In the genomic region with DNA sequence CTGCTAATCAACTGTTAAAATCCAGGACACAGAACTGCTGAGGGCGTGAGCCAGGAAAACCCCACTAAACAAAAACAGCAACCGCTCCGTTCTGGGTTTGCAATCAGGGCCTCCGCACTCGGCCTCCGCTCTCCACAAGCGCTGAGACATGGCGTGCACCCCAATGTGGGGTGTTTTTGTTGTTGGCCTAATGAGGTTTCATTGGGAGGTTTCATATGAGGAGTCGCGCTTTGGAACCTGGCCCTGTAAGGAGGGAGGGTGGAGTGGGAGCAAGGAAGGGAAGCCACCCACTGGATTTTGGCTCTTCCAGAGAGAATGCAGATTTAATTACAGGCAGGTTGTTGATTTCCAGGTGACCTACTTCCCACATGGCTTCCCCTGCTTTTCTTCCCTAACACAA, we compare ENCODE assay signal across 19 mouse cellular contexts.
DNase-seq lines count a peak whose midpoint lies in the region; ATAC-seq lines count a peak whose summit lies in the region.
"Had no signal": no experiment of that assay in that cellular context is flagged by ENCODE, and none has a peak within 500 bp of the region (broad histone marks: within the 10 kb centered on the region; RNA-seq: fewer than 3 reads in every experiment).

No protein-coding gene starts in this region.

- no peaks in the 10 kb centered on the region for H3K27me3 ChIP-seq in hindbrain, embryonic 13.5 days
- H3K27me3 ChIP-seq in hindbrain, embryonic 11.5 days (ENCODE audit: control insufficient read depth, insufficient read depth, low read length): no peaks in the 10 kb centered on the region
- H3K27me3 ChIP-seq in kidney, embryonic 14.5 days (ENCODE audit: control insufficient read depth, insufficient read depth, low read length): peaks cover 24% of the 10 kb centered on the region
- H3K27me3 ChIP-seq in heart, embryonic 11.5 days (ENCODE audit: control insufficient read depth, insufficient read depth, low read length): peaks cover 29% of the 10 kb centered on the region

- no peak overlapping the region for H3K4me2 ChIP-seq in hindbrain, embryonic 13.5 days
- H3K4me2 ChIP-seq in hindbrain, embryonic 11.5 days (replicated peaks; ENCODE audit: low read depth, low read length): no peak overlapping the region
- H3K4me2 ChIP-seq in kidney, embryonic 14.5 days (replicated peaks; ENCODE audit: low read depth, low read length): no peak overlapping the region
- no peak overlapping the region for H3K4me2 ChIP-seq in heart, embryonic 11.5 days
- H3K4me2 ChIP-seq: forebrain, embryonic 13.5 days; heart, embryonic 13.5 days; lung, embryonic 15.5 days had no signal

- no peaks in the 10 kb centered on the region for H3K36me3 ChIP-seq in hindbrain, embryonic 13.5 days
- no peaks in the 10 kb centered on the region for H3K36me3 ChIP-seq in hindbrain, embryonic 11.5 days (ENCODE audit: control insufficient read depth, insufficient read depth, low read length)
- no peaks in the 10 kb centered on the region for H3K36me3 ChIP-seq in kidney, embryonic 14.5 days (ENCODE audit: control insufficient read depth, insufficient read depth, low read length)
- H3K36me3 ChIP-seq in heart, embryonic 11.5 days (ENCODE audit: control insufficient read depth, insufficient read depth, low read length): no peaks in the 10 kb centered on the region
- H3K36me3 ChIP-seq: G1E; heart, embryonic 13.5 days; lung, embryonic 15.5 days had no signal

- H3K9ac ChIP-seq in hindbrain, embryonic 13.5 days: no peak overlapping the region
- no peak overlapping the region for H3K9ac ChIP-seq in hindbrain, embryonic 11.5 days (ENCODE audit: low read depth, low read length)
- H3K9ac ChIP-seq in kidney, embryonic 14.5 days (ENCODE audit: low read depth, low read length): no peak overlapping the region
- H3K9ac ChIP-seq in heart, embryonic 11.5 days (ENCODE audit: low read depth, low read length): no peak overlapping the region
- H3K9ac ChIP-seq: forebrain, embryonic 13.5 days; heart, embryonic 13.5 days; lung, embryonic 15.5 days had no signal

- ATAC-seq in hindbrain, embryonic 13.5 days (ENCODE audit: low FRiP score): no peak
- ATAC-seq in hindbrain, embryonic 11.5 days (ENCODE audit: low FRiP score): no peak
- no peak for ATAC-seq in kidney, embryonic 14.5 days (ENCODE audit: low FRiP score, low TSS enrichment)
- ATAC-seq in heart, embryonic 11.5 days (replicated peaks; ENCODE audit: insufficient number of reproducible peaks, low FRiP score, low TSS enrichment): no peak
- ATAC-seq: forebrain, embryonic 13.5 days; inflammation-experienced regulatory T-cells, adult 6 months had no signal

- peaks cover 74% of the 10 kb centered on the region for H3K4me1 ChIP-seq in hindbrain, embryonic 13.5 days (replicated peaks)
- 0 out of 2 replicates have a peak, but pooled peaks cover 2% of the 10 kb centered on the region for H3K4me1 ChIP-seq in hindbrain, embryonic 11.5 days (replicated peaks; ENCODE audit: control insufficient read depth, insufficient read depth, low read length)
- no peaks in the 10 kb centered on the region for H3K4me1 ChIP-seq in kidney, embryonic 14.5 days (ENCODE audit: control insufficient read depth, insufficient read depth, low read length)
- no peaks in the 10 kb centered on the region for H3K4me1 ChIP-seq in heart, embryonic 11.5 days (ENCODE audit: control insufficient read depth, insufficient read depth, low read length)
- H3K4me1 ChIP-seq: heart, embryonic 13.5 days; lung, embryonic 15.5 days; megakaryocyte, embryonic 14.5 days had no signal

- WGBS in hindbrain, embryonic 13.5 days: 85% methylated on average over 10 of the region's 10 CpGs
- 90% methylated on average over 10 of the region's 10 CpGs for WGBS in hindbrain, embryonic 11.5 days
- 74% methylated on average over 10 of the region's 10 CpGs for WGBS in kidney, embryonic 14.5 days
- 77% methylated on average over 10 of the region's 10 CpGs for WGBS in heart, embryonic 11.5 days (ENCODE audit: insufficient replicate concordance)

- H3K27ac ChIP-seq in hindbrain, embryonic 13.5 days: peak overlapping the region; percentile 84
- H3K27ac ChIP-seq in hindbrain, embryonic 11.5 days (ENCODE audit: low read depth, low read length): no peak overlapping the region
- no peak overlapping the region for H3K27ac ChIP-seq in kidney, embryonic 14.5 days (ENCODE audit: low read depth, low read length)
- H3K27ac ChIP-seq in heart, embryonic 11.5 days (ENCODE audit: low read depth, low read length): no peak overlapping the region
- H3K27ac ChIP-seq: forebrain, embryonic 13.5 days; heart, embryonic 13.5 days; lung, embryonic 15.5 days had no signal

- no peak overlapping the region for H3K4me3 ChIP-seq in hindbrain, embryonic 13.5 days
- no peak overlapping the region for H3K4me3 ChIP-seq in hindbrain, embryonic 11.5 days (ENCODE audit: low read depth, low read length)
- H3K4me3 ChIP-seq in kidney, embryonic 14.5 days (ENCODE audit: low read length): no peak overlapping the region
- H3K4me3 ChIP-seq in heart, embryonic 11.5 days (ENCODE audit: low read depth, low read length): no peak overlapping the region
- H3K4me3 ChIP-seq: forebrain, embryonic 13.5 days; heart, embryonic 13.5 days; lung, embryonic 15.5 days; megakaryocyte, embryonic 14.5 days had no signal

- intact Hi-C loops in left cerebral cortex, postnatal 36 days (cut with DNase I): no loop called here
- intact Hi-C loops in left cerebral cortex, postnatal 10 days (cut with DNase I): no loop called here

- DNase-seq in hindbrain, embryonic 11.5 days (ENCODE audit: low spot score): no peak
- peak; percentile 26 to 40 for DNase-seq in left cerebral cortex, postnatal 36 days (ENCODE audit: low spot score in 2 of 2)
- DNase-seq in left cerebral cortex, postnatal 10 days (ENCODE audit: extremely low spot score in 1 of 2, low spot score in 2 of 2): no peak
- DNase-seq in cerebellum, adult 18-20 months: peak; percentile 53 to 68
- peak; percentile 33 to 37 for DNase-seq in layer of hippocampus, postnatal 36 days
- DNase-seq: adrenal gland, postnatal 25 days; B cell, adult 2 months; gastrocnemius, postnatal 10 days; kidney, postnatal 14 days; thymus, postnatal 4 days had no signal

- no peaks in the 10 kb centered on the region for H3K9me3 ChIP-seq in hindbrain, embryonic 13.5 days
- no peaks in the 10 kb centered on the region for H3K9me3 ChIP-seq in hindbrain, embryonic 11.5 days (ENCODE audit: control insufficient read depth, low read length)
- H3K9me3 ChIP-seq in kidney, embryonic 14.5 days (ENCODE audit: control insufficient read depth, low read length): no peaks in the 10 kb centered on the region
- no peaks in the 10 kb centered on the region for H3K9me3 ChIP-seq in heart, embryonic 11.5 days (replicated peaks; ENCODE audit: control insufficient read depth, low read length)
- H3K9me3 ChIP-seq: forebrain, embryonic 13.5 days; heart, embryonic 13.5 days; lung, embryonic 15.5 days; megakaryocyte, embryonic 14.5 days had no signal

Comparison
In these comparisons a context has a peak if more than half of its experiments do, and no peak if none do; other contexts are left out.
1. DNase-seq: peak in left cerebral cortex, postnatal 36 days (2 of 2), cerebellum, adult 18-20 months (2 of 2) and layer of hippocampus, postnatal 36 days (2 of 2); none in hindbrain, embryonic 11.5 days (single experiment) and left cerebral cortex, postnatal 10 days (0 of 2).